Mouse (Mus musculus) adrenal gland, postnatal 36 days (tissue): ENCODE results near the gene Gprin1. TPM values are rescaled to one million over a fixed set of nuclear protein-coding genes. Genes with fewer than 3 reads are reported as not detected.

Experiments
- total RNA-seq, 2 experiments: library from RNA; stranded (reverse); gene quantifications; 2 replicates each; pipeline ENCODE4 v1.2.3; 2021

Gene Gprin1
- total RNA-seq, 2 experiments from 2014 or later, result 2.9 to 3.1 TPM

Other genes with a start within 250 kb of the Gprin1 start
- 10 to 100 TPM; 12.8 to 19.5 TPM for gene Simc1, start 246.1 kb downstream of the Gprin1 start, total RNA-seq
- gene 4833439L19Rik, start 184.4 kb downstream of the Gprin1 start, total RNA-seq, result 100 to 1,000 TPM; 152 to 182 TPM
- 10 to 100 TPM; 55.4 to 58.9 TPM for gene Arl10, start 174.9 kb downstream of the Gprin1 start, total RNA-seq
- gene Nop16, start 159.8 kb downstream of the Gprin1 start, total RNA-seq, result 10 to 100 TPM; 50.7 to 79.1 TPM
- 100 to 1,000 TPM; 232 to 258 TPM for gene Higd2a, start 159.7 kb downstream of the Gprin1 start, total RNA-seq
- 100 to 1,000 TPM in 1 of 2 experiments, 10 to 100 TPM in 1; 79.2 to 155 TPM for gene Cltb, start 138.5 kb downstream of the Gprin1 start, total RNA-seq
- 10 to 100 TPM; 74.4 to 84.7 TPM for gene Faf2, start 128.1 kb downstream of the Gprin1 start, total RNA-seq
- 100 to 1,000 TPM; 107 to 120 TPM for gene Rnf44, start 56.0 kb downstream of the Gprin1 start, total RNA-seq
- gene Cdhr2, start 48.4 kb downstream of the Gprin1 start, total RNA-seq, result not detected
- gene Sncb, start 16.7 kb upstream of the Gprin1 start, total RNA-seq, result 1 to 10 TPM; 1.1 to 1.9 TPM
- not detected for gene Eif4e1b, start 34.1 kb upstream of the Gprin1 start, total RNA-seq
- gene Tspan17, start 39.5 kb upstream of the Gprin1 start, total RNA-seq, result 10 to 100 TPM; 24.0 to 33.4 TPM
- 1 to 10 TPM; 6.0 to 6.4 TPM for gene Unc5a, start 199.5 kb upstream of the Gprin1 start, total RNA-seq